In genomic region chr5:135742156-135742555, GRCm38 (mm10) we compare ENCODE assay signal across 12 mouse cellular contexts. TPM values are rescaled to one million over a fixed set of nuclear protein-coding genes. Genes with fewer than 3 reads are reported as not detected.
A peak's percentile ranks its signal among the peaks of the same experiment; 100 is the strongest.
DNase-seq lines count a peak whose midpoint lies in the region; ATAC-seq lines count a peak whose summit lies in the region.
"Had no signal": no experiment of that assay in that cellular context is flagged by ENCODE, and none has a peak within 500 bp of the region (broad histone marks: within the 10 kb centered on the region; RNA-seq: fewer than 3 reads in every experiment).

No protein-coding gene starts in this region.

- no peak overlapping the region for H3K9ac ChIP-seq in hindbrain, embryonic 16.5 days (ENCODE audit: low read depth, low read length)
- H3K9ac ChIP-seq: embryonic facial prominence, embryonic 15.5 days had no signal

- no peak for ATAC-seq in hindbrain, embryonic 16.5 days

- H3K27me3 ChIP-seq in hindbrain, embryonic 10.5 days (ENCODE audit: insufficient read depth, poor library complexity, severe bottlenecking) = peaks cover 14% of the 10 kb centered on the region
- H3K27me3 ChIP-seq in hindbrain, embryonic 16.5 days (replicated peaks; ENCODE audit: control insufficient read depth, insufficient read depth, low read length) = no peaks in the 10 kb centered on the region
- H3K27me3 ChIP-seq: embryonic facial prominence, embryonic 15.5 days had no signal

- peak; percentile 27 for DNase-seq in hindbrain, embryonic 10.5 days (ENCODE audit: low spot score)
- DNase-seq in thymus, postnatal 4 days = peak; percentile 47
- DNase-seq in thymus, postnatal 25 days = no peak
- DNase-seq in kidney, postnatal 10 days = peak; percentile 67
- peak; percentile 39 for DNase-seq in yolk sac, embryonic 10.5 days (ENCODE audit: low spot score)
- DNase-seq in right cerebral cortex, postnatal 25 days = no peak
- DNase-seq in cerebellum, postnatal 25 days = no peak
- DNase-seq: heart, postnatal 14 days; lung, postnatal 14 days had no signal

- no peak overlapping the region for H3K4me2 ChIP-seq in hindbrain, embryonic 16.5 days (ENCODE audit: low read length)

- peaks cover 36% of the 10 kb centered on the region for H3K36me3 ChIP-seq in hindbrain, embryonic 10.5 days
- peaks cover 2% of the 10 kb centered on the region; the same call in 1 of the 2 replicates for H3K36me3 ChIP-seq in hindbrain, embryonic 16.5 days (ENCODE audit: control insufficient read depth, insufficient read depth, low read length)

- no peak overlapping the region for H3K27ac ChIP-seq in hindbrain, embryonic 10.5 days
- no peak overlapping the region for H3K27ac ChIP-seq in hindbrain, embryonic 16.5 days (ENCODE audit: low read depth, low read length)
- H3K27ac ChIP-seq: embryonic facial prominence, embryonic 15.5 days; layer of hippocampus, adult 2 months had no signal

- peaks cover 33% of the 10 kb centered on the region for H3K4me1 ChIP-seq in hindbrain, embryonic 10.5 days (replicated peaks)
- peaks cover 11% of the 10 kb centered on the region for H3K4me1 ChIP-seq in hindbrain, embryonic 16.5 days (ENCODE audit: control insufficient read depth, insufficient read depth, low read depth, low read length)

- peak overlapping the region; percentile 86; the same call in 1 of the 2 replicates for H3K4me3 ChIP-seq in hindbrain, embryonic 10.5 days
- H3K4me3 ChIP-seq in hindbrain, embryonic 16.5 days (ENCODE audit: low read length) = no peak overlapping the region
- H3K4me3 ChIP-seq: layer of hippocampus, adult 2 months had no signal

- 67% methylated on average over 10 of the region's 10 CpGs for WGBS in hindbrain, embryonic 10.5 days
- WGBS in hindbrain, embryonic 16.5 days = 66% methylated on average over 10 of the region's 10 CpGs

- peaks cover 7% of the 10 kb centered on the region; the same call in 1 of the 2 replicates for H3K9me3 ChIP-seq in hindbrain, embryonic 10.5 days
- H3K9me3 ChIP-seq in hindbrain, embryonic 16.5 days (ENCODE audit: control insufficient read depth, low read length) = no peaks in the 10 kb centered on the region
- H3K9me3 ChIP-seq: embryonic facial prominence, embryonic 15.5 days had no signal

RNA-seq across cellular contexts. Expression of gene Tmem120a, which starts 2.1 kb away (rescaled TPM):
- polyA plus RNA-seq in hindbrain, embryonic 10.5 days (2016; fragmentation: Nextera tagmentation; extraction: Ambion mirVana) = 67.0 and 74.3 TPM in 2 replicates
- 90.3 and 93.5 TPM in 2 replicates for polyA plus RNA-seq in hindbrain, embryonic 16.5 days (2015; fragmentation: Nextera tagmentation; extraction: Ambion mirVana)

RNA-seq across cellular contexts. Expression of gene Styxl1, which starts 36.0 kb away (rescaled TPM):
- 0.24 and 0.43 TPM in 2 replicates for polyA plus RNA-seq in hindbrain, embryonic 10.5 days (2016; fragmentation: Nextera tagmentation; extraction: Ambion mirVana)
- 0.48 and 0.51 TPM in 2 replicates for polyA plus RNA-seq in hindbrain, embryonic 16.5 days (2015; fragmentation: Nextera tagmentation; extraction: Ambion mirVana)

RNA-seq across cellular contexts. Expression of gene Mdh2, which starts 36.1 kb away (rescaled TPM):
- polyA plus RNA-seq in hindbrain, embryonic 10.5 days (2016; fragmentation: Nextera tagmentation; extraction: Ambion mirVana) = 609 and 683 TPM in 2 replicates
- 670 and 701 TPM in 2 replicates for polyA plus RNA-seq in hindbrain, embryonic 16.5 days (2015; fragmentation: Nextera tagmentation; extraction: Ambion mirVana)

Comparison
In these comparisons a context has a peak if more than half of its experiments do, and no peak if none do; other contexts are left out.
1. DNase-seq: peak in hindbrain, embryonic 10.5 days (single experiment), thymus, postnatal 4 days (single experiment), kidney, postnatal 10 days (single experiment) and yolk sac, embryonic 10.5 days (single experiment); none in thymus, postnatal 25 days (single experiment), right cerebral cortex, postnatal 25 days (single experiment) and cerebellum, postnatal 25 days (0 of 2).